Mouse (Mus musculus) limb, embryonic 15.5 days (tissue): ENCODE results near the gene Dlg4. TPM values are rescaled to one million over a fixed set of nuclear protein-coding genes. Genes with fewer than 3 reads are reported as not detected.
A peak's percentile ranks its signal among the peaks of the same experiment; 100 is the strongest.

Source experiments
- ATAC-seq: fragments of 200-750 bp; cut with Nextera tagmentation; 2 replicates; pipeline ENCODE4 v1.8.0; 2017; ENCODE audit warnings: low read depth, moderate TSS enrichment; ENCODE audit not compliant: insufficient number of reproducible peaks, low FRiP score, low TSS enrichment
- H3K27ac ChIP-seq: fragments of 300-500 bp; sonication (generic); 2 replicates; pipeline ENCODE4 v1.5.1; 2015; ENCODE audit warnings: moderate library complexity, mild to moderate bottlenecking, inconsistent platforms
- H3K27me3 ChIP-seq: fragments of 300-500 bp; sonication (generic); 2 replicates; pipeline ENCODE4 v1.6.1; 2015; ENCODE audit warnings: inconsistent platforms
- H3K36me3 ChIP-seq: fragments of 300-500 bp; sonication (generic); 2 replicates; pipeline ENCODE4 v1.6.1; 2015; ENCODE audit warnings: inconsistent platforms
- H3K4me1 ChIP-seq: fragments of 300-500 bp; sonication (generic); 2 replicates; pipeline ENCODE4 v1.6.1; 2015; ENCODE audit warnings: inconsistent platforms
- H3K4me2 ChIP-seq: fragments of 300-500 bp; sonication (generic); 2 replicates; pipeline ENCODE4 v1.6.1; 2015; ENCODE audit warnings: mild to moderate bottlenecking, inconsistent platforms
- H3K4me3 ChIP-seq: fragments of 300-500 bp; sonication (generic); 2 replicates; pipeline ENCODE4 v1.5.1; 2015; ENCODE audit warnings: mild to moderate bottlenecking, inconsistent platforms
- H3K9ac ChIP-seq: fragments of 300-500 bp; sonication (generic); 2 replicates; pipeline ENCODE4 v1.6.1; 2015; ENCODE audit warnings: inconsistent platforms
- H3K9me3 ChIP-seq: fragments of 300-500 bp; sonication (generic); 2 replicates; pipeline ENCODE4 v1.6.1; 2016; ENCODE audit warnings: inconsistent platforms
- WGBS: fragments of 180-500 bp; shearing (Covaris S2); methylation state at CpG from one replicate; pipeline ENCODE4 v1.1.7; 2015; 5-methylcytosine and 5-hydroxymethylcytosine counted together
- polyA plus RNA-seq: library from polyadenylated mRNA; unstranded; fragments of >200 nt; fragmentation: Nextera tagmentation; extraction: Ambion mirVana; gene quantifications from 2 replicates; pipeline ENCODE4 v1.2.1, GENCODE M21; 2015

Dlg4 gene
- polyA plus RNA-seq, 1 experiment from 2014 or later, result 10.7 TPM

GRCm38 (mm10) chr11:70040184-70040583 is 23.4 kb downstream of the Dlg4 start:
- Histone ChIP-seq H3K9me3 (no peaks in the 10 kb centered on the region), H3K4me1 (no peaks in the 10 kb centered on the region), H3K36me3 (peaks cover 70% of the 10 kb centered on the region), H3K4me2 (no peak overlapping the region), H3K27me3 (no peaks in the 10 kb centered on the region), H3K9ac (no peak overlapping the region), H3K4me3 (no peak overlapping the region), H3K27ac (no peak overlapping the region)
- ATAC-seq, result no peak
- WGBS, result 89% methylated on average over 7 of the region's 7 CpGs

GRCm38 (mm10) chr11:70042309-70043085 is 25.8 kb downstream of the Dlg4 start:
- Histone ChIP-seq H3K4me2 (no peak overlapping the region), H3K9me3 (no peaks in the 10 kb centered on the region), H3K9ac (no peak overlapping the region), H3K4me3 (no peak overlapping the region), H3K4me1 (no peaks in the 10 kb centered on the region), H3K36me3 (peaks cover 73% of the 10 kb centered on the region), H3K27me3 (no peaks in the 10 kb centered on the region), H3K27ac (no peak overlapping the region)
- 89% methylated on average over 23 of the region's 23 CpGs for WGBS
- no peak for ATAC-seq

- peaks cover 67% of the 10 kb centered on the region for H3K36me3 ChIP-seq
- H3K4me2 ChIP-seq, result no peak overlapping the region
- no peak overlapping the region for H3K4me3 ChIP-seq
- no peaks in the 10 kb centered on the region for H3K9me3 ChIP-seq
- no peaks in the 10 kb centered on the region for H3K4me1 ChIP-seq
- H3K27ac ChIP-seq, result no peak overlapping the region
- WGBS, result 87% methylated on average over 7 of the region's 7 CpGs
- H3K9ac ChIP-seq, result no peak overlapping the region
- no peaks in the 10 kb centered on the region for H3K27me3 ChIP-seq
- no peak for ATAC-seq
Measured at GRCm38 (mm10) chr11:70043665-70044064, 26.9 kb downstream of the Dlg4 start.

GRCm38 (mm10) chr11:70045435-70045834 is 28.7 kb downstream of the Dlg4 start:
- Histone ChIP-seq H3K9me3 (no peaks in the 10 kb centered on the region), H3K27me3 (no peaks in the 10 kb centered on the region), H3K9ac (no peak overlapping the region), H3K27ac (no peak overlapping the region), H3K4me3 (no peak overlapping the region), H3K4me1 (no peaks in the 10 kb centered on the region), H3K4me2 (no peak overlapping the region), H3K36me3 (peaks cover 51% of the 10 kb centered on the region)
- no peak for ATAC-seq
- WGBS, result 47% methylated on average over 9 of the region's 9 CpGs

- Histone ChIP-seq H3K9ac (no peak overlapping the region), H3K27me3 (0 out of 2 replicates have a peak, but pooled peaks cover 2% of the 10 kb centered on the region), H3K9me3 (no peaks in the 10 kb centered on the region), H3K4me1 (peaks cover 3% of the 10 kb centered on the region; the same call in 1 of the 2 replicates), H3K27ac (no peak overlapping the region), H3K4me2 (no peak overlapping the region), H3K36me3 (peaks cover 14% of the 10 kb centered on the region), H3K4me3 (no peak overlapping the region)
- WGBS, result 52% methylated on average over 6 of the region's 6 CpGs
- ATAC-seq, result no peak
Measured at GRCm38 (mm10) chr11:70049366-70049765, 32.6 kb downstream of the Dlg4 start.

- ATAC-seq, result no peak
- H3K9me3 ChIP-seq, result no peaks in the 10 kb centered on the region
- H3K9ac ChIP-seq, result no peak overlapping the region
- peaks cover 9% of the 10 kb centered on the region for H3K36me3 ChIP-seq
- no peak overlapping the region for H3K27ac ChIP-seq
- WGBS, result 51% methylated on average over 10 of the region's 10 CpGs
- H3K4me3 ChIP-seq, result no peak overlapping the region
- 0 out of 2 replicates have a peak, but pooled peaks cover 5% of the 10 kb centered on the region for H3K27me3 ChIP-seq
- H3K4me2 ChIP-seq, result no peak overlapping the region
- H3K4me1 ChIP-seq, result peaks cover 3% of the 10 kb centered on the region; the same call in 1 of the 2 replicates
Measured at GRCm38 (mm10) chr11:70049816-70050215, 33.1 kb downstream of the Dlg4 start.

- ATAC-seq, result no peak
- 0 out of 2 replicates have a peak, but pooled peaks cover 8% of the 10 kb centered on the region for H3K27me3 ChIP-seq
- WGBS, result 58% methylated on average over 7 of the region's 7 CpGs
- peaks cover 11% of the 10 kb centered on the region for H3K4me1 ChIP-seq
- no peaks in the 10 kb centered on the region for H3K9me3 ChIP-seq
- H3K9ac ChIP-seq, result no peak overlapping the region
- no peak overlapping the region for H3K27ac ChIP-seq
- H3K4me3 ChIP-seq, result no peak overlapping the region
- H3K36me3 ChIP-seq, result no peaks in the 10 kb centered on the region
- no peak overlapping the region for H3K4me2 ChIP-seq
Measured at GRCm38 (mm10) chr11:70053156-70053555, 36.4 kb downstream of the Dlg4 start.

- H3K27ac ChIP-seq, result no peak within 1 kb of the TSS
- peaks cover 11% of the 10 kb centered on the region for H3K4me1 ChIP-seq
- H3K36me3 ChIP-seq, result no peaks in the 10 kb centered on the region
- no peak within 1 kb of the TSS for H3K4me3 ChIP-seq
- H3K9me3 ChIP-seq, result no peaks in the 10 kb centered on the region
- ATAC-seq, result no peak
- no peak within 1 kb of the TSS for H3K9ac ChIP-seq
- H3K27me3 ChIP-seq, result 0 out of 2 replicates have a peak, but pooled peaks cover 8% of the 10 kb centered on the region
- WGBS, result 81% methylated on average over 10 of the region's 10 CpGs
- H3K4me2 ChIP-seq, result no peak within 1 kb of the TSS
Measured at GRCm38 (mm10) chr11:70053898-70054570, 37.3 kb downstream of the Dlg4 start, which contains the start of gene Asgr1. Gene Asgr1, plus strand, starts transcription at chr11:70054085.

GRCm38 (mm10) chr11:70055618-70056214 is 39.0 kb downstream of the Dlg4 start:
- Histone ChIP-seq H3K36me3 (no peaks in the 10 kb centered on the region), H3K27ac (no peak overlapping the region), H3K9ac (no peak overlapping the region), H3K4me2 (peak overlapping the region; percentile 12; the same call in 1 of the 2 replicates), H3K4me3 (no peak overlapping the region), H3K4me1 (peaks cover 11% of the 10 kb centered on the region), H3K27me3 (0 out of 2 replicates have a peak, but pooled peaks cover 8% of the 10 kb centered on the region), H3K9me3 (no peaks in the 10 kb centered on the region)
- WGBS, result 26% methylated on average over 18 of the region's 18 CpGs
- no peak for ATAC-seq

- Histone ChIP-seq H3K4me2 (no peak overlapping the region), H3K9me3 (no peaks in the 10 kb centered on the region), H3K9ac (no peak overlapping the region), H3K36me3 (no peaks in the 10 kb centered on the region), H3K27me3 (0 out of 2 replicates have a peak, but pooled peaks cover 8% of the 10 kb centered on the region), H3K4me1 (peaks cover 11% of the 10 kb centered on the region), H3K4me3 (no peak overlapping the region), H3K27ac (no peak overlapping the region)
- 79% methylated on average over 9 of the region's 9 CpGs for WGBS
- ATAC-seq, result no peak
Measured at GRCm38 (mm10) chr11:70057805-70058204, 41.1 kb downstream of the Dlg4 start.

- WGBS, result 49% methylated on average over 6 of the region's 6 CpGs
- peaks cover 8% of the 10 kb centered on the region; the same call in 1 of the 2 replicates for H3K4me1 ChIP-seq
- ATAC-seq, result no peak
- no peaks in the 10 kb centered on the region for H3K9me3 ChIP-seq
- H3K27ac ChIP-seq, result no peak overlapping the region
- no peaks in the 10 kb centered on the region for H3K36me3 ChIP-seq
- no peak overlapping the region for H3K9ac ChIP-seq
- H3K27me3 ChIP-seq, result 0 out of 2 replicates have a peak, but pooled peaks cover 1% of the 10 kb centered on the region
- no peak overlapping the region for H3K4me3 ChIP-seq
- no peak overlapping the region for H3K4me2 ChIP-seq
Measured at GRCm38 (mm10) chr11:70059930-70060329, 43.2 kb downstream of the Dlg4 start.

- ATAC-seq, result no peak
Measured at GRCm38 (mm10) chr11:70063053-70063452, 46.3 kb downstream of the Dlg4 start.

More at GRCm38 (mm10) chr11:70063053-70063452, 46.3 kb downstream of the Dlg4 start:
- H3K4me3 ChIP-seq, result no peak overlapping the region
- WGBS, result 69% methylated on average over 3 of the region's 3 CpGs
- no peak overlapping the region for H3K9ac ChIP-seq
- peaks cover 16% of the 10 kb centered on the region; the same call in 1 of the 2 replicates for H3K4me1 ChIP-seq
- H3K36me3 ChIP-seq, result no peaks in the 10 kb centered on the region
- H3K27ac ChIP-seq, result no peak overlapping the region
- H3K4me2 ChIP-seq, result no peak overlapping the region
- no peaks in the 10 kb centered on the region for H3K27me3 ChIP-seq
- H3K9me3 ChIP-seq, result no peaks in the 10 kb centered on the region
